Mouse (Mus musculus) forebrain, embryonic 13.5 days (tissue): Measurements from ENCODE around the gene Tmem82. TPM values are rescaled to one million over a fixed set of nuclear protein-coding genes. Genes with fewer than 3 reads are reported as not detected.
A peak's percentile ranks its signal among the peaks of the same experiment; 100 is the strongest.

Experiments used
- ATAC-seq: fragments of 200-750 bp; cut with Nextera tagmentation; 2 replicates; pipeline ENCODE4 v1.8.0; 2017
- H3K27ac ChIP-seq: fragments of 300-500 bp; sonication (generic); 2 replicates; pipeline ENCODE4 v1.5.1; 2015; ENCODE audit warnings: inconsistent platforms, mild to moderate bottlenecking, moderate library complexity
- H3K27me3 ChIP-seq: fragments of 300-500 bp; sonication (generic); 2 replicates; pipeline ENCODE4 v1.6.1; 2015; ENCODE audit warnings: mild to moderate bottlenecking, inconsistent platforms
- H3K36me3 ChIP-seq: fragments of 300-500 bp; sonication (generic); 2 replicates; pipeline ENCODE4 v1.6.1; 2015; ENCODE audit warnings: mild to moderate bottlenecking, inconsistent platforms; ENCODE audit not compliant: poor library complexity, severe bottlenecking
- H3K4me1 ChIP-seq: fragments of 300-500 bp; sonication (generic); 2 replicates; pipeline ENCODE4 v1.6.1; 2015; ENCODE audit warnings: inconsistent platforms
- H3K4me2 ChIP-seq: fragments of 300-500 bp; sonication (generic); 2 replicates; pipeline ENCODE4 v1.6.1; 2015; ENCODE audit warnings: inconsistent platforms, mild to moderate bottlenecking, moderate library complexity
- H3K4me3 ChIP-seq: fragments of 300-500 bp; sonication (generic); 2 replicates; pipeline ENCODE4 v1.5.1; 2015; ENCODE audit warnings: mild to moderate bottlenecking, inconsistent platforms
- H3K9ac ChIP-seq: fragments of 300-500 bp; sonication (generic); 2 replicates; pipeline ENCODE4 v1.6.1; 2015; ENCODE audit warnings: mild to moderate bottlenecking, inconsistent platforms
- H3K9me3 ChIP-seq: fragments of 300-500 bp; sonication (generic); replicated peaks from 2 replicates; pipeline ENCODE4 v1.6.1; 2016; ENCODE audit warnings: inconsistent platforms
- WGBS: fragments of 180-500 bp; shearing (Covaris S2); methylation state at CpG from one replicate; pipeline ENCODE4 v1.1.7; 2015; 5-methylcytosine and 5-hydroxymethylcytosine counted together
- polyA plus RNA-seq: library from polyadenylated mRNA; unstranded; fragments of >200 nt; fragmentation: Nextera tagmentation; extraction: Ambion mirVana; gene quantifications from 2 replicates; pipeline ENCODE4 v1.2.1, GENCODE M21; 2015

Tmem82 gene
- polyA plus RNA-seq, 1 experiment from 2014 or later: 0.17 TPM

DNA sequence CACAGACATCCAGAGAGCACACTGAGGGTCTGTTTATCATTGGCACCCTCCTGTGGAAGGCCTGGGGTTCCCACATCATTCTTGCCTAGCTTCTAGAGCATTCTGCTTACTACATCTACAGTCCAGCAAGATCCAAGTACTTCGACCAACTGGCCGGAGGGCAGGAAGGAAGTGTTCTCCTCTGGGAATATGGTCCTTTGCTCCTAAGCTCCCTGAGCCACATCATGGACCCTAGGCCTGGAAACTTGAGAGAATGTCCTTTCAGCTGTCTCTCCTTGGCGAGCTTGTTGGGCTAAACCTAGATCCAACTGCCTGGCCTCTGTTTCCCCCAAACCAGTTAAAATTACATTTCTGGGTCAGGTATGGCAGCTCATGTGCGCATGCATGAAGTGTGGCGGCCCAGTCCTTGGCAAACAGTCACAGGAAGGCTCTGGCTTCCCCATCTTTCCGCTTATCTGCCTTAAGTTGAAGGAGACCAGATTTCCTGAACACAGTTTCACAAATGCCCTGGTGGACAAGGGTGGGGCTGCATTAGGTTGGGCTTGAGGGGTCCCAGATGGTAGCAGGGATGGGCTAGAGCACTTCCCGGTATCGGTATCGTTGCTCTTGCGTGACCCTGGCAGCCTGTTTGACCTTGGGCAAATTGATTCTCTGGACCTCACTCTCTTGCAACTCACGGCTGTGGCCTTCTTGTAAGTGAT lies 15.8 kb downstream of the Tmem82 start:
- ATAC-seq: no peak
- no peak overlapping the region for H3K4me2 ChIP-seq
- H3K27ac ChIP-seq: no peak overlapping the region
- no peak overlapping the region for H3K4me3 ChIP-seq
- H3K9me3 ChIP-seq: no peaks in the 10 kb centered on the region
- 87% methylated on average over 11 of the region's 11 CpGs for WGBS
- H3K27me3 ChIP-seq: peaks cover 45% of the 10 kb centered on the region
- no peak overlapping the region for H3K9ac ChIP-seq
- peaks cover 16% of the 10 kb centered on the region for H3K4me1 ChIP-seq
- H3K36me3 ChIP-seq: no peaks in the 10 kb centered on the region

DNA sequence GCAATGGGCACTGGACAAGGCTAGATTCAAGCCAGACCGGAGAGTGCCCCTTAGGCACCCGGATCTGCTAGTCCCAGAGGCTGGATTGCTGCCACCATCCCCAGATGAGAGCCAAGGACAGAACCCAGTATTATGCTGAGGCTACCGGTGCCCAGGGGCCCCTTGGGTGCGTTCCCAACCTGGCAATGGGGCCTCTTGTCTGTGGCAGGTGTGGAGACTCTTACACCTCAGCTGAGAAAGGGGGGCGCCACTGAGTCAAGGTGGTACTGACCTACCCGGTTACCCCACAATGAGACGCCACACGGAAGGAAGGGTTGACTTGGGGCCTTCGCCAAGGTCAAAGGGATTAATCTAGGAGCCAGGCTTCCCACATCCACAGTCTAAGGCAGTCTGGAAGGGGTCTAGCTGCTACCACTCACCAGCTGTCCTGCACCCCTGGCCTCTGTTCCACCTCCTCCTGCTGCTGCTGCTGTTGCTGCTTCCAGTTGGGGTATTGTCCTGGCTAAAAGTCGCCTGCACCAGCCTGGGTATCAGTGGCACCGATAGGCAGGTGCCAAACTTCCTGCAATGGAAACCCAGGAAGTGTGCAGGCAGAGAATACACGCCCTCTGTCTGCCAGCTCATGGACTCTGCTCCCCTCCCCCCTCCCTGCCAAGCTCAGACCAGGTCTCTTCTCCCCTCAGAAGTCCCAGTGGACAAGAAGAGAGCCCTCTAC lies 17.1 kb downstream of the Tmem82 start:
- peaks cover 16% of the 10 kb centered on the region for H3K4me1 ChIP-seq
- H3K9ac ChIP-seq: no peak overlapping the region
- WGBS: 70% methylated on average over 12 of the region's 12 CpGs
- H3K4me3 ChIP-seq: no peak overlapping the region
- no peak overlapping the region for H3K27ac ChIP-seq
- no peaks in the 10 kb centered on the region for H3K9me3 ChIP-seq
- peaks cover 54% of the 10 kb centered on the region for H3K27me3 ChIP-seq
- ATAC-seq: no peak
- no peaks in the 10 kb centered on the region for H3K36me3 ChIP-seq
- no peak overlapping the region for H3K4me2 ChIP-seq

DNA sequence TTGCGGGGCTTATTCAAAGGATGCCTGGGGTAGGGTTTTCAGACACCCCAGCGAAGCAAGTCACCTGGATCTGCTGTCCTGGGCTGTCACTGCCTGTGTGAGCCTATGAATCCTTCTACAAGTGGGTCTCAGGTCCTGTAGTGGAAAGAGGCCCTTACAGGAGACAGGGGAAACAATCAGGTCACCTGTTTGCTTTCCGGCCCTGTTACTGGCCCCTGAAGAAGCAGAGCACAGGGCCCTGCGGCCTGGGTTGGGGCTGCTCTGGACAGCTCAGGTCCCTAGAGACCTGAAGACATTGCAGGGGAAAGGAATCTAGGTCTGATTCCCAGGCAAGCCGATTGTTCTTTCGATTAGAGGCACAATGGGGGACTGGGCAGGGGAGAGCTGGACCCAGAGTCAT lies 18.1 kb downstream of the Tmem82 start:
- Histone ChIP-seq H3K27me3 (peaks cover 54% of the 10 kb centered on the region), H3K9ac (no peak overlapping the region), H3K36me3 (no peaks in the 10 kb centered on the region), H3K9me3 (no peaks in the 10 kb centered on the region), H3K4me3 (no peak overlapping the region), H3K4me2 (peak overlapping the region; percentile 76), H3K27ac (no peak overlapping the region), H3K4me1 (peaks cover 16% of the 10 kb centered on the region)
- 27% methylated on average over 6 of the region's 6 CpGs for WGBS
- ATAC-seq: no peak; the same call in 1 of the 2 replicates

DNA sequence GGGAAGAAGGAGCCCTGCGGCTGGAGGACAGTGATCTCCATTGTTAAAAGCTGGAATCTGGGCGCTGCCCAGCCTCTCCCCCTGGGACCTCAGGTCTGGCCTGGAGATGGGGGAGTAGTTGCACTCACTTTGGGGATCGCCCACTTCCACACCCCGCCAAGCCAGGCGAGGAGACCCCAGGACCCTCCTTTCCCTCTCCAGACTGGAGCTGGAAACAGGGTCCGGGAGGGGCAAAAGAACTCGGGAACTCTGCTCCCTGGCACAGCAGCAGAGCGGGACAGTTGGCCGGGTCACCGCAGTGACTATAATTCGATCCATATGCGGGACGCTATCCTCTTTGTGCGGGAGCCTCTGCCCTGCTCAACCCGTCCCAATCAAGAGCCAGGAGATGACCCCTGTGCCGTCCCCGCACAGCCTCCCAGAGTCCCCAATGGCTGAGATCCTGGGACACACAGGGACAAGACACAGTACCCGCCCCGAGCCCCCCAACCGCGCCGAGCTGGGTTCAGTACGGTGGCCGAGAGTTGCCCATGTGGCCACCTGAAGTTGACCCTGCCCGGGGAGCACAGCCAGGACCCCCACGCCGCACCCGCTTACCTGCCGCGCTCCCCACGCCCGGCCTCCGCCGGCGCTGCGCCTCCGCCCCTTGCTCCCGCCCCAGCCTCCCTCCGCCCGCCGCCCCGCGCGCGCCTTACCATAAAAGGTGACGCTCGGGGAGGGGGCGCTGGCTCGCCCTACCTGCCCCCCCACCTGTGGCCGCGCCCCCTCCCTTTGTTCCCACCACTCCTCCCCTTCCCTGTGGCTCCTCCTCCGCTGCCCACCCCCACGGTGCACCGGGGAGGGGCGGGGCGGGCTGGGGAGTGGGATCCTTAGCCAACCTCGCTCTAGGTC lies 18.9 kb downstream of the Tmem82 start:
- H3K27me3 ChIP-seq: peaks cover 54% of the 10 kb centered on the region
- no peaks in the 10 kb centered on the region for H3K9me3 ChIP-seq
- under 1% methylated on average over 35 of the region's 57 CpGs for WGBS
- H3K27ac ChIP-seq: no peak overlapping the region
- peak overlapping the region; percentile 62 for H3K9ac ChIP-seq
- H3K36me3 ChIP-seq: no peaks in the 10 kb centered on the region
- ATAC-seq: peak; percentile 36; the same call in 1 of the 2 replicates
- H3K4me3 ChIP-seq: peak overlapping the region; percentile 50
- peak overlapping the region; percentile 76 for H3K4me2 ChIP-seq
- peaks cover 16% of the 10 kb centered on the region for H3K4me1 ChIP-seq

DNA sequence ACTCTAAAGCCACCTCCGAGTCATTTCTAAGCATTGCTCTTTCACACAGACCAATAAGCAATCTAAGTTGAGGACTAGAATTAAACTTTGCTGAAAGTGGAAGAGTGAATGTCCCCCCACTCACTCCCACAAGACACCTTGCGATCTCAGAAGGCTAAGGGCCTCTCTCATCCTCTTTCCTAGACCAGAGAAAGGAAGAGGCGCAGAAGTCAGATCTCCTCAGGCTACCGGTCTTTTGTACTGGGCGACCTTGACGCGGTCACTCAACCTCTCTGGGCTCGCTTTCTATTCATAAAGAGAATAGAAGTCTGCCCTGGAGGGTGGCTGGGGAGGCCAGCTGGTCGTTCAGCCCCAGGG lies 19.6 kb downstream of the Tmem82 start:
- Histone ChIP-seq H3K4me3 (peak overlapping the region; percentile 50), H3K9ac (peak overlapping the region; percentile 62), H3K4me1 (peaks cover 16% of the 10 kb centered on the region), H3K27ac (no peak overlapping the region), H3K27me3 (peaks cover 54% of the 10 kb centered on the region), H3K36me3 (peaks cover 5% of the 10 kb centered on the region; the same call in 1 of the 2 replicates), H3K9me3 (no peaks in the 10 kb centered on the region), H3K4me2 (peak overlapping the region; percentile 76)
- WGBS: 5% methylated on average over 9 of the region's 9 CpGs
- no peak for ATAC-seq

DNA sequence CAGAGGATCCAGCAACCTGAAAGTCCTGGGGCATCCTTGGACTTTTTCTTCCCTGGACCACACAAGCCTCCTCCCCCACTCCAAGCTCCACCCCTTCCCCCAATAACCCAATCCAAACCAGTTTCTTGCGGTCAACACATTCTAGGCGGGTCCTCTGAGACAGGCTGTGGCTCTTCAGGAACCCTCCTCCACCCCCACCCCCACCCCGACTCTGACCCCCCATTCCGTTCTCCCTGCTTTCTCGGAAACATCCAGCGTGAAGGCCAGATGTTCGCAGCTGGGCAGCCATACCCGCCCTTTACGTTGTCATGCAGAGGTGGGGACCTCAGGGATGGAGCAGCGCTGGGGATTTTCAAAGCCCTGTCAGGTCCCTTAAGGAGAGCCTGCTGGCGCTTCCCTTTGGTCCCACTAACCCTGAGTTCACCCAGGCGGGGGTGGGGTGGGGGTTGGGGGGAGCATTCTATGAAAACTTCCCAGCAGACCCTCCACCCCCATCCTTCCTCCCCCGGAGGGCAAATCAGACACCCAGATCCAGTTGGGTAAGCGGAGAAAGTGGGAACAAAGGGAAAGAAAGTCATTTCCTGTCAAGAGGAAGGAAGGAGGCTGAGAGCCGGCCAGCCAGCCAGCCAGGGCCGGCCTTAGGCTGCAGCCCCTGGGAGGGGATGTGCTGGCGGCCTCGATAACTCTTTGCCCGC lies 20.1 kb downstream of the Tmem82 start:
- Histone ChIP-seq H3K4me3 (peak overlapping the region; percentile 50), H3K4me1 (peaks cover 16% of the 10 kb centered on the region), H3K36me3 (peaks cover 5% of the 10 kb centered on the region; the same call in 1 of the 2 replicates), H3K27me3 (peaks cover 54% of the 10 kb centered on the region), H3K4me2 (peak overlapping the region; percentile 76), H3K27ac (no peak overlapping the region), H3K9me3 (no peaks in the 10 kb centered on the region), H3K9ac (peak overlapping the region; percentile 62)
- ATAC-seq: no peak
- WGBS: 2% methylated on average over 19 of the region's 19 CpGs

DNA sequence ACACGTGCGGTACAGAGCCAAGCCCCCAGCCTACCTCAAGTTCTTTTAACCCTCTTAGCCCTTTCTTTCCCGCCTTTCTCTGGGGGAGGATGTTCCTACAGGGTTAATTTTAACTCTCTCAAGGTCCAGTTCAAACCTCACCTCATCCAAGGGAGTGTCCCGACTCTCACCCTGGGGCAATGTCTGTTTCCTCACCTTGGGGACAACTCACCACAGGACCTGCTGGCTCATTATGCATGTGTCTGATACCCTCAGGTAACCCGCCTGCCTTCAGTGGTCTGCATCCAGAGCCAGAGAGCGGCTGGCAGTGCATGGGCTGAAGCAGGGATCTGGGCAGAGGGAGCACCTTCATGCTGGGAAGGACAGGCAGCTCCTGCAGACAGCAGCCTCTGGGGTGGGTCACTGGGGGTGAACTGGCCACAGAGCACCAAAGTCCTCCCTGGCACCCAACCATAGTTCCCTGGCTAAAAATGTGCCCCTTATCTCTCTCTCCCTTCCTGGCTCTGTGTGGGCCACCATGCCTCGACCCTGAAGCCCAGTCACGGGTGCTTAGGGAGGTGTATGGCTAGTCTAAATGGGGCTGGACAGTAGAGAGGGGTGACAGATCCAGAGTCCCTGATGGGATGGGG lies 21.6 kb downstream of the Tmem82 start:
- Histone ChIP-seq H3K9me3 (no peaks in the 10 kb centered on the region), H3K4me1 (peaks cover 16% of the 10 kb centered on the region), H3K27me3 (peaks cover 48% of the 10 kb centered on the region), H3K27ac (no peak overlapping the region), H3K36me3 (peaks cover 5% of the 10 kb centered on the region; the same call in 1 of the 2 replicates), H3K4me2 (no peak overlapping the region), H3K9ac (no peak overlapping the region), H3K4me3 (no peak overlapping the region)
- 84% methylated on average over 8 of the region's 8 CpGs for WGBS
- no peak for ATAC-seq

DNA sequence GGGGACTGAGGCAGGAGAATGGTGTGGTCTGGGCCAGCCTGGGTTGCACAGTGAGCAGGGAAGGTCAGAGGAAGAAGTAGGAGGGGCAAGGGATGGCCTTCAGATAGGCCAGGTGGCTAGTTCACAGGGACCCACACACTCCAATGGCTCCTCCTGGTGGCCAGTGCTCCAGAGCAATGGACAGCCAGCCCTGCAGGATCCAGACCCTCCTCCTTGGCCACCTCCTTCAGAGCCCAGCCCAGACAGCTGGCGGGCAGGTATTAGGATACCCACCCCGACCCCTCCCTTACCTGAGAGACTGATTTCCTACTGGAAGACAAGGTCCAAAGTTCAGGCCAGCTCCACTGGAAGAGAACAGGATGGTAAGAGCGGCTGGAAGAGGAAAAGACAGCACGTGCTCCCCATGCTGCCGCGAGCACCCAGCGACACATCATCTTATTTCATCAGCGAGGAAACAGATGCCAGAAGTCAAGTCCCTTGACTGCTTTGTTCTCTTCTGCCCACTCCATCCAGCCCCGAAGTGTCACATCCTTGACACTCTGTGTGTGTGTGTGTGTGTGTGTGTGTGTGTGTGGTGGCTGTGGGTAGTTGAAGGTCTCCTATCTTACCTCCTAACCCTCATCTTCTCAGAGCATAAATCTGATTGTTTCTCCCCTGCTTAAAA lies 22.7 kb downstream of the Tmem82 start:
- Histone ChIP-seq H3K27ac (no peak overlapping the region), H3K4me2 (no peak overlapping the region), H3K9me3 (no peaks in the 10 kb centered on the region), H3K4me1 (peaks cover 16% of the 10 kb centered on the region), H3K27me3 (peaks cover 40% of the 10 kb centered on the region), H3K36me3 (peaks cover 5% of the 10 kb centered on the region; the same call in 1 of the 2 replicates), H3K9ac (no peak overlapping the region), H3K4me3 (no peak overlapping the region)
- 81% methylated on average over 9 of the region's 9 CpGs for WGBS
- no peak for ATAC-seq

DNA sequence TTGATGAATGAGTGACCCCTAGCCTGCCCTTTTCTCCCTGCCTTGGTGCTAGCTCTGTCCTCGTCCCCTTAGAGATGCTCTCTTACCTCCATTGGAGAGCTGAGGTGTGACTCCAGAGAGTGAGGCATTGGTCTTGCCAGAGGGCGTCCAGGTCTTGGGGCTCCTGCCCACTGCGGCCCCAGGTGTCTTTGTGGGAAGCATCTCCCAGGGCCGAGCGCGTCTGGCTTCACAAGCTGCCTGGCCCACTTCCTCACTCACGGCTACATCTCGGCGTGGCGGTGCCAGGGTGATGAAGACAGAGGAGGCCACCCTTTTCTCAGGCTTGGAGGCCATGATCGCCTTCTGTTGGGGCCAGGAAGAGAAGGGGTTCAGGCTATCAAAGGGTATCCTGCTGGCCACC lies 23.3 kb downstream of the Tmem82 start:
- peaks cover 16% of the 10 kb centered on the region for H3K4me1 ChIP-seq
- no peak for ATAC-seq
- H3K27ac ChIP-seq: no peak overlapping the region
- H3K4me2 ChIP-seq: no peak overlapping the region
- 95% methylated on average over 11 of the region's 11 CpGs for WGBS
- no peak overlapping the region for H3K4me3 ChIP-seq
- no peaks in the 10 kb centered on the region for H3K9me3 ChIP-seq
- H3K9ac ChIP-seq: no peak overlapping the region
- peaks cover 34% of the 10 kb centered on the region for H3K27me3 ChIP-seq
- peaks cover 5% of the 10 kb centered on the region; the same call in 1 of the 2 replicates for H3K36me3 ChIP-seq

DNA sequence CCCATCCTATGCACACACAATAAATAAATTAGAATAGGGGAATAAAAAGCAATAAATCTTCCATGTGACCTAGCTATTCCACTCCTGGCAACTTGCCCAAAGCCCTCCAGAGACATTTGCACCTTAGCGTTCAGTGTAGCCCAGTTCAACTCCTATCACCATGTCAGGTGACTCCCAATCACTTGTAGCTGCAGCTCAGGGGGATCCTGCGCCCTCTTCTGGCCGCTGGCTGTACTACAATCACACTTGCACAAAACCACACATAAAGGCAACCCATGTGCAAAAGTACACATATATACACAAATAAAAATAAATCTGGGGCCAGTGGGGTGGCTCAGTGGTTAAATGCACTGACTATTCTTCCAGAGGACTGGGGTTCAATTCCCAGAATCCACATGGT lies 26.9 kb downstream of the Tmem82 start:
- H3K9ac ChIP-seq: no peak overlapping the region
- H3K4me2 ChIP-seq: no peak overlapping the region
- no peaks in the 10 kb centered on the region for H3K9me3 ChIP-seq
- H3K4me3 ChIP-seq: no peak overlapping the region
- H3K27me3 ChIP-seq: no peaks in the 10 kb centered on the region
- no peak overlapping the region for H3K27ac ChIP-seq
- H3K36me3 ChIP-seq: peaks cover 5% of the 10 kb centered on the region; the same call in 1 of the 2 replicates
- 22% methylated on average over 3 of the region's 3 CpGs for WGBS
- ATAC-seq: no peak
- H3K4me1 ChIP-seq: no peaks in the 10 kb centered on the region

DNA sequence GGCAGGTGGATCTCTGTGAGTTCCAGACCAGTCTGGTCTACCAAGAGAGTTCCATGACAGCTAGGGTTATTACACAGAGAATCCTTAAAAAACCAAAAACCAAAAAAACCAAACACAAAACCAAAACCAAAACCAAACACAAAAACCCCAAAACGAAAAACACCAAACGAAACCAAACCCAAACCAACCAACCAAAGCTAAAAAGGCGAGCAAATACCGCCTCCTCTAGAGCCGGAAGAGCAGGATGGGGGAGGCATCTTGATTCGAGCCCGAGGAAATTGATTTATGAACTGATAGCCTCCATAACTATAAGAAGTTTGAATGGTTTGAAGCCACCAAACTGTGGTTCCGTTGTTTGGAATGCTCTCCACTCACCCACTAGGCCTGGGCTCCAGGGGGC lies 34.5 kb downstream of the Tmem82 start:
- WGBS: 91% methylated on average over 8 of the region's 8 CpGs
- no peak for ATAC-seq

More for the DNA sequence above, 34.5 kb downstream of the Tmem82 start:
- Histone ChIP-seq H3K4me1 (no peaks in the 10 kb centered on the region), H3K4me3 (no peak overlapping the region), H3K4me2 (no peak overlapping the region), H3K36me3 (no peaks in the 10 kb centered on the region), H3K9me3 (no peaks in the 10 kb centered on the region), H3K27me3 (no peaks in the 10 kb centered on the region), H3K27ac (no peak overlapping the region), H3K9ac (no peak overlapping the region)
